Mouse (Mus musculus) hindbrain, embryonic 13.5 days (tissue): ENCODE data around the gene Ripk1. TPM values are rescaled to one million over a fixed set of nuclear protein-coding genes. Genes with fewer than 3 reads are reported as not detected.

Source experiments
- ATAC-seq: fragments of 200-750 bp; cut with Nextera tagmentation; 2 replicates; pipeline ENCODE4 v1.8.0; 2017; ENCODE audit warnings: moderate TSS enrichment; ENCODE audit not compliant: low FRiP score
- H3K27ac ChIP-seq: fragments of 300-500 bp; sonication (generic); 2 replicates; pipeline ENCODE4 v1.5.1; 2015; ENCODE audit warnings: inconsistent platforms, mild to moderate bottlenecking, moderate library complexity
- H3K27me3 ChIP-seq: fragments of 300-500 bp; sonication (generic); 2 replicates; pipeline ENCODE4 v1.6.1; 2015; ENCODE audit warnings: mild to moderate bottlenecking, inconsistent platforms
- H3K36me3 ChIP-seq: fragments of 300-500 bp; sonication (generic); 2 replicates; pipeline ENCODE4 v1.6.1; 2015; ENCODE audit warnings: mild to moderate bottlenecking, inconsistent platforms
- H3K4me1 ChIP-seq: fragments of 300-500 bp; sonication (generic); replicated peaks from 2 replicates; pipeline ENCODE4 v1.6.1; 2015; ENCODE audit warnings: inconsistent platforms
- H3K4me2 ChIP-seq: fragments of 300-500 bp; sonication (generic); 2 replicates; pipeline ENCODE4 v1.6.1; 2015; ENCODE audit warnings: inconsistent platforms, mild to moderate bottlenecking, moderate library complexity
- H3K4me3 ChIP-seq: fragments of 300-500 bp; sonication (generic); 2 replicates; pipeline ENCODE4 v1.5.1; 2015; ENCODE audit warnings: mild to moderate bottlenecking, inconsistent platforms
- H3K9ac ChIP-seq: fragments of 300-500 bp; sonication (generic); 2 replicates; pipeline ENCODE4 v1.6.1; 2015; ENCODE audit warnings: mild to moderate bottlenecking, inconsistent platforms
- H3K9me3 ChIP-seq: fragments of 300-500 bp; sonication (generic); 2 replicates; pipeline ENCODE4 v1.6.1; 2016; ENCODE audit warnings: inconsistent platforms
- WGBS: fragments of 180-500 bp; shearing (Covaris S2); methylation state at CpG from one replicate; pipeline ENCODE4 v1.1.7; 2015; 5-methylcytosine and 5-hydroxymethylcytosine counted together
- polyA plus RNA-seq: library from polyadenylated mRNA; unstranded; fragments of >200 nt; fragmentation: Nextera tagmentation; extraction: Ambion mirVana; gene quantifications from 2 replicates; pipeline ENCODE4 v1.2.1, GENCODE M21; 2015

Ripk1 gene
- polyA plus RNA-seq, 1 experiment from 2014 or later, result 6.1 TPM

DNA sequence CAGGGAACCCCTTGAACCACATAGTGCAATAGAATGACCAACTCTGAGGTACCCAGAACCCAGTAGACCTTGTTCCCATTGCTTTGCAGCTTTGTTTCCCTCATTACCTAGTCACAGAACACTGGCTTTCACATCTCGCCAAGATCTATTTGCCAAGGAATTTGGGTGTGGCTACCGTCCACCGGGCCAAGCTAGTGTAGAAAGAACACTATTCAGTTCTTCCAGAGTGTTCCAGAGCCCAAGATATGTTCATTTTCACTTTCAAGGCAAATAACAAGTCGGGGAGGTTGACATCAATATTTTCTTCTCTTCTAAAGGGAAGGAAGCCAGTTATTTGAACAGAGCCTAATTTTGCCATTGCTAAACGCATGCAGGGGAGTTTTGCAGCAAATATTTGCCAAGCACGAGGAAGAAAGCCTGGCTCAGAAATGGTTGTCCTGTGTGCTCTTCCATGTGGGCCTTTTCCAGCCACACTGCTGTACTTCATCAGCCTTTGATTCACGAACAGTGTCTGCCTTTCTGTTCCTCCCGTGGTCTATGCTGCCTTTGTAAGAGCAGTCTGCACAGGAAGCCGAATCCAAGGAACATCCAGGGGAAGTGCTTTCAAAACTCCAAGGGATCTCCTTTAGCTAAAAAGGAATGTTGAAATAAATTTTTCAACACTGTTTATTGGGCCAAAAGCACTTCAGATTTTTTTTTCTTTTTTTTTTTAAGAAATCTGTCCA, 82.0 kb downstream of the Ripk1 start:
- Histone ChIP-seq H3K9ac (no peak overlapping the region), H3K27me3 (no peaks in the 10 kb centered on the region), H3K36me3 (no peaks in the 10 kb centered on the region), H3K4me3 (no peak overlapping the region), H3K4me2 (no peak overlapping the region), H3K4me1 (peaks cover 26% of the 10 kb centered on the region), H3K27ac (no peak overlapping the region), H3K9me3 (no peaks in the 10 kb centered on the region)
- WGBS, result 72% methylated on average over 9 of the region's 9 CpGs
- no peak for ATAC-seq

Other genes with a start within 250 kb of the Ripk1 start
- 0.19 TPM in 1 of 2 replicates, not detected in the other for gene Serpinb6e, start 159.0 kb upstream of the Ripk1 start, polyA plus RNA-seq
- 0.21 and 0.25 TPM in 2 replicates for gene Serpinb6c, start 96.7 kb upstream of the Ripk1 start, polyA plus RNA-seq
- gene Nqo2, start 37.7 kb upstream of the Ripk1 start, polyA plus RNA-seq, result 9.0 and 10.3 TPM in 2 replicates
- 37.4 and 38.7 TPM in 2 replicates for gene Serpinb6a, start 431 bp downstream of the Ripk1 start, polyA plus RNA-seq
- gene Bphl, start 35.2 kb downstream of the Ripk1 start, polyA plus RNA-seq, result 34.9 and 39.8 TPM in 2 replicates
- 1,972 and 2,142 TPM in 2 replicates for gene Tubb2a, start 75.6 kb downstream of the Ripk1 start, polyA plus RNA-seq
- 795 and 852 TPM in 2 replicates for gene Tubb2b, start 128.1 kb downstream of the Ripk1 start, polyA plus RNA-seq
- gene Psmg4, start 160.6 kb downstream of the Ripk1 start, polyA plus RNA-seq, result 87.0 and 94.4 TPM in 2 replicates